Comparison of ENCODE assay signal across 20 mouse cellular contexts in the genomic region with DNA sequence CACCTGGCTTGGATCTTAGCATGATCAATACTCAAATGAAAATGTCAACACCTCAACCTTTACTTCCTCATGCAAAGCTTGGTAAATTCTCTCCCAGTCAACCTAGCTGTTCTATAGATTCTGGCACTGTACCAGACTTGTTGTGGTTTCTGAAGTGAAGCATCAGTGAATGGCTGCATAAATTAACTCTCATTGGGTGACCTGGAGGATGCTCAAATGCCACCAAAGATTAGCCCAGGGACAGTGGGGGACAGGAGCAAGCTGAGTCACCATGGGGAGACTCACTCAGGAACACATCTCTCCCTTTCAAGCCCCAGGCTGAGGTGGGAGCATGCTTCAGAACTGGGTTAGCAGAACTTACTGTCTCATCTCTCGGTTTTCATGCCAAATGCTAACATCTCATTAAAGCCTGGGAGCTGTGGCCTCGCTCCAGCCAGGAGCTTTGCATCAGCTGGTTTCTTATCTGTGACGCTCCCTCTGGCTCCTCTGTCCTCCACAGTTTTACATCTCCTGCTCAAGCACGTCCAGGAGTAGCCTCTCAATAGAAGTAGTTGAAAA.
DNase-seq lines count a peak whose midpoint lies in the region; ATAC-seq and TF ChIP-seq lines count a peak whose summit lies in the region.
"Had no signal": no experiment of that assay in that cellular context is flagged by ENCODE, and none has a peak within 500 bp of the region (broad histone marks: within the 10 kb centered on the region; RNA-seq: fewer than 3 reads in every experiment).

No protein-coding gene starts in this region.

- H3K27me3 ChIP-seq in intestine, postnatal 0 days (replicated peaks; ENCODE audit: control insufficient read depth, insufficient read depth, low read length): no peaks in the 10 kb centered on the region
- no peaks in the 10 kb centered on the region for H3K27me3 ChIP-seq in intestine, embryonic 15.5 days (replicated peaks)
- H3K27me3 ChIP-seq: forebrain, embryonic 15.5 days; hindbrain, embryonic 13.5 days; midbrain, embryonic 15.5 days; neural tube, embryonic 12.5 days had no signal

- H3K36me3 ChIP-seq in intestine, postnatal 0 days (ENCODE audit: control insufficient read depth, insufficient read depth): no peaks in the 10 kb centered on the region
- H3K36me3 ChIP-seq in intestine, embryonic 15.5 days: no peaks in the 10 kb centered on the region
- H3K36me3 ChIP-seq: forebrain, embryonic 15.5 days; hindbrain, embryonic 13.5 days; midbrain, embryonic 15.5 days; neural tube, embryonic 12.5 days had no signal

- WGBS in intestine, postnatal 0 days: 55% methylated on average over 4 of the region's 4 CpGs
- WGBS in intestine, embryonic 15.5 days: 61% methylated on average over 4 of the region's 4 CpGs

- peak overlapping the region; percentile 1; the same call in 1 of the 2 replicates for H3K27ac ChIP-seq in intestine, postnatal 0 days (ENCODE audit: low read depth, low read length)
- no peak overlapping the region for H3K27ac ChIP-seq in intestine, embryonic 15.5 days
- H3K27ac ChIP-seq: forebrain, embryonic 15.5 days; heart, embryonic 13.5 days; hindbrain, embryonic 13.5 days; midbrain, embryonic 15.5 days; neural tube, embryonic 12.5 days had no signal

- no peak for TF ChIP-seq CTCF in intestine, postnatal 0 days (IDR thresholded peaks at IDR 0.05; ENCODE audit: low read depth)

- peak; percentile 73 to 76 for DNase-seq in adrenal gland, adult (ENCODE audit: inconsistent age in 2 of 2, low spot score in 1 of 2)
- no peak for DNase-seq in adrenal gland, postnatal 10 days
- peak; percentile 19 for DNase-seq in 416B (ENCODE audit: low read depth)
- DNase-seq in embryo, embryonic 10.5 days (ENCODE audit: low spot score): no peak
- DNase-seq: cerebellum, adult 8-10 months; cerebellum, postnatal 36 days; gastrocnemius, postnatal 14 days; heart, adult 18-20 months; heart, postnatal 36 days; lung, postnatal 4 days; thymus, adult 18-20 months; thymus, postnatal 36 days had no signal

- H3K4me2 ChIP-seq in intestine, postnatal 0 days (replicated peaks; ENCODE audit: low read depth): no peak overlapping the region
- no peak overlapping the region for H3K4me2 ChIP-seq in intestine, embryonic 15.5 days (replicated peaks)
- H3K4me2 ChIP-seq: forebrain, embryonic 15.5 days; heart, embryonic 13.5 days; hindbrain, embryonic 13.5 days; midbrain, embryonic 15.5 days; neural tube, embryonic 12.5 days had no signal

- no peak overlapping the region for H3K4me3 ChIP-seq in intestine, postnatal 0 days (ENCODE audit: low read depth, low read length)
- H3K4me3 ChIP-seq in intestine, embryonic 15.5 days (replicated peaks): no peak overlapping the region
- H3K4me3 ChIP-seq: forebrain, embryonic 15.5 days; heart, embryonic 13.5 days; hindbrain, embryonic 13.5 days; midbrain, embryonic 15.5 days; neural tube, embryonic 12.5 days had no signal

- ATAC-seq in intestine, postnatal 0 days: no peak
- ATAC-seq in intestine, embryonic 15.5 days: no peak
- ATAC-seq in inflammation-experienced regulatory T-cells, adult 6 months: peak; percentile 54
- ATAC-seq: forebrain, embryonic 15.5 days; midbrain, embryonic 15.5 days had no signal

- no peak overlapping the region for H3K9ac ChIP-seq in intestine, postnatal 0 days (ENCODE audit: low read depth, low read length)
- no peak overlapping the region for H3K9ac ChIP-seq in intestine, embryonic 15.5 days
- H3K9ac ChIP-seq: forebrain, embryonic 15.5 days; heart, embryonic 13.5 days; hindbrain, embryonic 13.5 days; midbrain, embryonic 15.5 days; neural tube, embryonic 12.5 days had no signal

- peaks cover 11% of the 10 kb centered on the region; the same call in 1 of the 2 replicates for H3K4me1 ChIP-seq in intestine, postnatal 0 days (replicated peaks; ENCODE audit: control insufficient read depth, insufficient read depth, low read length)
- peaks cover 6% of the 10 kb centered on the region; the same call in 1 of the 2 replicates for H3K4me1 ChIP-seq in intestine, embryonic 15.5 days (replicated peaks)
- H3K4me1 ChIP-seq: neural tube, embryonic 12.5 days had no signal

- H3K9me3 ChIP-seq in intestine, postnatal 0 days (ENCODE audit: control insufficient read depth): no peaks in the 10 kb centered on the region
- no peaks in the 10 kb centered on the region for H3K9me3 ChIP-seq in intestine, embryonic 15.5 days
- H3K9me3 ChIP-seq: forebrain, embryonic 15.5 days; heart, embryonic 13.5 days; hindbrain, embryonic 13.5 days; midbrain, embryonic 15.5 days; neural tube, embryonic 12.5 days had no signal

Comparison
In these comparisons a context has a peak if more than half of its experiments do, and no peak if none do; other contexts are left out.
1. DNase-seq: peak in adrenal gland, adult (2 of 2) and 416B (single experiment); none in adrenal gland, postnatal 10 days (single experiment) and embryo, embryonic 10.5 days (single experiment).